Mouse (Mus musculus) forebrain, embryonic 15.5 days (tissue): ENCODE data around the gene Lpcat3. TPM values are rescaled to one million over a fixed set of nuclear protein-coding genes. Genes with fewer than 3 reads are reported as not detected.

Experiments used
- ATAC-seq: fragments of 200-750 bp; cut with Nextera tagmentation; replicated peaks from 2 replicates; pipeline ENCODE4 v1.8.0; 2017; ENCODE audit warnings: mild to moderate bottlenecking, moderate TSS enrichment, moderate library complexity
- H3K27ac ChIP-seq: fragments of 300-500 bp; sonication (generic); replicated peaks from 2 replicates; pipeline ENCODE4 v1.5.1; 2015; ENCODE audit warnings: mild to moderate bottlenecking, inconsistent platforms
- H3K27me3 ChIP-seq: fragments of 300-500 bp; sonication (generic); 2 replicates; pipeline ENCODE4 v1.6.1; 2015; ENCODE audit warnings: inconsistent platforms
- H3K36me3 ChIP-seq: fragments of 300-500 bp; sonication (generic); 2 replicates; pipeline ENCODE4 v1.6.1; 2015; ENCODE audit warnings: mild to moderate bottlenecking, inconsistent platforms
- H3K4me1 ChIP-seq: fragments of 300-500 bp; sonication (generic); 2 replicates; pipeline ENCODE4 v1.6.1; 2015; ENCODE audit warnings: inconsistent platforms
- H3K4me2 ChIP-seq: fragments of 300-500 bp; sonication (generic); replicated peaks from 2 replicates; pipeline ENCODE4 v1.6.1; 2015; ENCODE audit warnings: mild to moderate bottlenecking, inconsistent platforms
- H3K4me3 ChIP-seq: fragments of 300-500 bp; sonication (generic); 2 replicates; pipeline ENCODE4 v1.5.1; 2015; ENCODE audit warnings: mild to moderate bottlenecking, inconsistent platforms
- H3K9ac ChIP-seq: fragments of 300-500 bp; sonication (generic); replicated peaks from 2 replicates; pipeline ENCODE4 v1.6.1; 2015; ENCODE audit warnings: mild to moderate bottlenecking, inconsistent platforms
- H3K9me3 ChIP-seq: fragments of 300-500 bp; sonication (generic); 2 replicates; pipeline ENCODE4 v1.6.1; 2016; ENCODE audit warnings: inconsistent platforms
- WGBS: fragments of 180-500 bp; shearing (Covaris S2); methylation state at CpG from one replicate; pipeline ENCODE4 v1.1.7; 2015; ENCODE audit warnings: mixed read lengths; 5-methylcytosine and 5-hydroxymethylcytosine counted together
- polyA plus RNA-seq: library from polyadenylated mRNA; unstranded; fragments of >200 nt; fragmentation: Nextera tagmentation; extraction: Ambion mirVana; gene quantifications from 2 replicates; pipeline ENCODE4 v1.2.1, GENCODE M21; 2015

Lpcat3 gene
- polyA plus RNA-seq, 1 experiment from 2014 or later: 34.6 TPM

GRCm38 (mm10) chr6:124699962-124700610, 37.3 kb downstream of the Lpcat3 start:
- Histone ChIP-seq H3K9ac (no peak overlapping the region), H3K4me3 (no peak overlapping the region), H3K9me3 (no peaks in the 10 kb centered on the region), H3K27ac (no peak overlapping the region), H3K4me1 (no peaks in the 10 kb centered on the region), H3K36me3 (peaks cover 45% of the 10 kb centered on the region), H3K4me2 (no peak overlapping the region), H3K27me3 (no peaks in the 10 kb centered on the region)
- 89% methylated on average over 11 of the region's 11 CpGs for WGBS
- 0 out of 2 replicates have a peak, but pooled peaks have one; percentile 15 for ATAC-seq

- WGBS: 83% methylated on average over 8 of the region's 8 CpGs
- Histone ChIP-seq H3K9me3 (no peaks in the 10 kb centered on the region), H3K4me3 (no peak overlapping the region), H3K4me2 (no peak overlapping the region), H3K27ac (no peak overlapping the region), H3K27me3 (no peaks in the 10 kb centered on the region), H3K4me1 (no peaks in the 10 kb centered on the region), H3K9ac (no peak overlapping the region), H3K36me3 (peaks cover 50% of the 10 kb centered on the region)
- ATAC-seq: peak; percentile 42; the same call in 1 of the 2 replicates
Measured at GRCm38 (mm10) chr6:124701338-124701737, 38.5 kb downstream of the Lpcat3 start.

- 93% methylated on average over 17 of the region's 17 CpGs for WGBS
- Histone ChIP-seq H3K9ac (no peak overlapping the region), H3K27me3 (no peaks in the 10 kb centered on the region), H3K9me3 (no peaks in the 10 kb centered on the region), H3K27ac (no peak overlapping the region), H3K36me3 (peaks cover 50% of the 10 kb centered on the region), H3K4me1 (no peaks in the 10 kb centered on the region), H3K4me3 (no peak overlapping the region), H3K4me2 (no peak overlapping the region)
- ATAC-seq: peak; percentile 21
Measured at GRCm38 (mm10) chr6:124702102-124702783, 39.4 kb downstream of the Lpcat3 start.

GRCm38 (mm10) chr6:124702784-124703103, 39.9 kb downstream of the Lpcat3 start:
- no peaks in the 10 kb centered on the region for H3K27me3 ChIP-seq
- ATAC-seq: peak; percentile 64
- no peak overlapping the region for H3K4me2 ChIP-seq
- 57% methylated on average over 3 of the region's 3 CpGs for WGBS
- no peak overlapping the region for H3K27ac ChIP-seq
- no peak overlapping the region for H3K4me3 ChIP-seq
- H3K4me1 ChIP-seq: no peaks in the 10 kb centered on the region
- H3K36me3 ChIP-seq: peaks cover 50% of the 10 kb centered on the region
- no peaks in the 10 kb centered on the region for H3K9me3 ChIP-seq
- no peak overlapping the region for H3K9ac ChIP-seq

- H3K27me3 ChIP-seq: no peaks in the 10 kb centered on the region
- no peaks in the 10 kb centered on the region for H3K9me3 ChIP-seq
- H3K4me2 ChIP-seq: no peak overlapping the region
- no peak overlapping the region for H3K4me3 ChIP-seq
- no peak overlapping the region for H3K9ac ChIP-seq
- 75% methylated on average over 7 of the region's 7 CpGs for WGBS
- H3K36me3 ChIP-seq: peaks cover 50% of the 10 kb centered on the region
- no peaks in the 10 kb centered on the region for H3K4me1 ChIP-seq
- no peak overlapping the region for H3K27ac ChIP-seq
- ATAC-seq: no peak
Measured at GRCm38 (mm10) chr6:124703789-124704188, 41.0 kb downstream of the Lpcat3 start.

- H3K9ac ChIP-seq: no peak overlapping the region
- no peaks in the 10 kb centered on the region for H3K27me3 ChIP-seq
- 96% methylated on average over 2 of the region's 2 CpGs for WGBS
- no peak overlapping the region for H3K4me3 ChIP-seq
- no peak for ATAC-seq
- no peaks in the 10 kb centered on the region for H3K9me3 ChIP-seq
- peaks cover 46% of the 10 kb centered on the region for H3K36me3 ChIP-seq
- H3K27ac ChIP-seq: no peak overlapping the region
- H3K4me1 ChIP-seq: peaks cover 4% of the 10 kb centered on the region
- H3K4me2 ChIP-seq: no peak overlapping the region
Measured at GRCm38 (mm10) chr6:124704417-124704816, 41.6 kb downstream of the Lpcat3 start.

- H3K4me2 ChIP-seq: no peak overlapping the region
- H3K27me3 ChIP-seq: no peaks in the 10 kb centered on the region
- H3K9ac ChIP-seq: no peak overlapping the region
- H3K27ac ChIP-seq: no peak overlapping the region
- peaks cover 43% of the 10 kb centered on the region for H3K36me3 ChIP-seq
- H3K4me3 ChIP-seq: no peak overlapping the region
- 88% methylated on average over 5 of the region's 5 CpGs for WGBS
- H3K4me1 ChIP-seq: peaks cover 21% of the 10 kb centered on the region
- ATAC-seq: no peak
- no peaks in the 10 kb centered on the region for H3K9me3 ChIP-seq
Measured at GRCm38 (mm10) chr6:124706061-124706627, 43.3 kb downstream of the Lpcat3 start.

GRCm38 (mm10) chr6:124708289-124708889, 45.6 kb downstream of the Lpcat3 start:
- Histone ChIP-seq H3K9ac (no peak overlapping the region), H3K4me1 (peaks cover 34% of the 10 kb centered on the region), H3K27ac (no peak overlapping the region), H3K27me3 (no peaks in the 10 kb centered on the region), H3K4me2 (no peak overlapping the region), H3K36me3 (peaks cover 22% of the 10 kb centered on the region), H3K4me3 (no peak overlapping the region), H3K9me3 (no peaks in the 10 kb centered on the region)
- no peak for ATAC-seq
- WGBS: 94% methylated on average over 10 of the region's 10 CpGs

- H3K9me3 ChIP-seq: no peaks in the 10 kb centered on the region
- no peaks in the 10 kb centered on the region for H3K27me3 ChIP-seq
- peak within 1 kb of the TSS; percentile 99 for H3K4me3 ChIP-seq
- peak within 1 kb of the TSS; percentile 79 for H3K4me2 ChIP-seq
- peak within 1 kb of the TSS; percentile 78 for H3K27ac ChIP-seq
- peaks cover 32% of the 10 kb centered on the region for H3K36me3 ChIP-seq
- WGBS: under 1% methylated on average over 75 of the region's 76 CpGs
- ATAC-seq: peak; percentile 96
- H3K9ac ChIP-seq: peak within 1 kb of the TSS; percentile 92
- H3K4me1 ChIP-seq: peaks cover 44% of the 10 kb centered on the region
Measured at GRCm38 (mm10) chr6:124711824-124712782, 49.3 kb downstream of the Lpcat3 start, which contains the start of the genes Emg1 and Phb2. Emg1 (minus strand) TSS chr6:124712178. Phb2 (plus strand) TSS chr6:124712336.

GRCm38 (mm10) chr6:124712918-124713317, 50.1 kb downstream of the Lpcat3 start:
- H3K27ac ChIP-seq: no peak overlapping the region

GRCm38 (mm10) chr6:124716864-124717490, 54.1 kb downstream of the Lpcat3 start:
- ATAC-seq: no peak
- peaks cover 39% of the 10 kb centered on the region for H3K36me3 ChIP-seq
- H3K4me1 ChIP-seq: peaks cover 19% of the 10 kb centered on the region
- H3K9ac ChIP-seq: no peak overlapping the region
- H3K27me3 ChIP-seq: no peaks in the 10 kb centered on the region
- no peaks in the 10 kb centered on the region for H3K9me3 ChIP-seq
- no peak overlapping the region for H3K4me3 ChIP-seq
- H3K27ac ChIP-seq: no peak overlapping the region
- WGBS: 64% methylated on average over 20 of the region's 20 CpGs
- no peak overlapping the region for H3K4me2 ChIP-seq

More at GRCm38 (mm10) chr6:124712918-124713317, 50.1 kb downstream of the Lpcat3 start:
- H3K9me3 ChIP-seq: no peaks in the 10 kb centered on the region
- H3K36me3 ChIP-seq: peaks cover 39% of the 10 kb centered on the region
- peak overlapping the region; percentile 79 for H3K4me2 ChIP-seq
- H3K27me3 ChIP-seq: no peaks in the 10 kb centered on the region
- peak overlapping the region; percentile 92 for H3K9ac ChIP-seq
- peaks cover 44% of the 10 kb centered on the region for H3K4me1 ChIP-seq
- WGBS: 21% methylated on average over 11 of the region's 11 CpGs
- peak overlapping the region; percentile 99 for H3K4me3 ChIP-seq
- ATAC-seq: no peak
